9 mouse cellular contexts compared by ENCODE assay signal in the genomic region with DNA sequence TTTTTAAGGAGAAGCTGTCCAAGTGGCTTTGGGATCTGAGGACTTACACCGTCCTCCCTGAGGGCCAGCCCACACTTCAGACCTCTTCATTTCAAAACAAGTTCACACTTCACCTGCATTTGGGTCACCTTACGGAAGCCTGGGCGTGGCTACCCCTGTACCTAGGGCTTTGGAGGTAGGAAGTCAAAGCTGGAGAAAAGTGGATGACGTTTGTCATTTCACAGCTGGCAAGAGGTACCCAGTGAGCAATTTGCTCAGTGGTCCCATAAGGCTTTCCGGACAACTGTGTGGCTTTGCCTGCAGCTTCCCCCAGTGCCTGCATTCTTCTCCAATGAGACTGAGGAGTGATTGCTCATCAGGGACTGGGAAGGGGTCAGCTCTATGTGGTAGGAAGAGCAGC. TPM values are rescaled to one million over a fixed set of nuclear protein-coding genes. Genes with fewer than 3 reads are reported as not detected.
DNase-seq lines count a peak whose midpoint lies in the region; ATAC-seq and TF ChIP-seq lines count a peak whose summit lies in the region.
"Had no signal": no experiment of that assay in that cellular context is flagged by ENCODE, and none has a peak within 500 bp of the region (broad histone marks: within the 10 kb centered on the region; RNA-seq: fewer than 3 reads in every experiment).

No protein-coding gene starts in this region.

- no peaks in the 10 kb centered on the region for H3K9me3 ChIP-seq in liver, embryonic 11.5 days (ENCODE audit: control insufficient read depth, low read length)
- H3K9me3 ChIP-seq in lung, postnatal 0 days (ENCODE audit: low read length), result no peaks in the 10 kb centered on the region
- H3K9me3 ChIP-seq in stomach, postnatal 0 days (ENCODE audit: control insufficient read depth, low read length), result no peaks in the 10 kb centered on the region

- TF ChIP-seq POLR2A in heart, adult 2 months (IDR thresholded peaks at IDR 0.05; ENCODE audit: insufficient read depth, low read depth, low read length), result no peak

- peak overlapping the region; percentile 87; the same call in 1 of the 2 replicates for H3K27ac ChIP-seq in heart, adult 2 months
- no peak overlapping the region for H3K27ac ChIP-seq in liver, embryonic 11.5 days (ENCODE audit: low read depth, low read length)
- H3K27ac ChIP-seq in lung, postnatal 0 days (ENCODE audit: low read length), result peak overlapping the region; percentile 34
- no peak overlapping the region for H3K27ac ChIP-seq in stomach, postnatal 0 days (replicated peaks)

- H3K27me3 ChIP-seq in heart, adult 2 months (ENCODE audit: control insufficient read depth, insufficient read depth, low read length), result no peaks in the 10 kb centered on the region
- no peaks in the 10 kb centered on the region for H3K27me3 ChIP-seq in liver, embryonic 11.5 days (replicated peaks; ENCODE audit: control insufficient read depth, insufficient read depth, low read length)
- H3K27me3 ChIP-seq in lung, postnatal 0 days (replicated peaks; ENCODE audit: insufficient read depth, low read length), result no peaks in the 10 kb centered on the region
- no peaks in the 10 kb centered on the region for H3K27me3 ChIP-seq in stomach, postnatal 0 days (ENCODE audit: control insufficient read depth, insufficient read depth, low read length)

- TF ChIP-seq EP300 in heart, adult 2 months (IDR thresholded peaks at IDR 0.05; ENCODE audit: insufficient read depth, low read depth, low read length), result no peak
- TF ChIP-seq EP300 in lung, postnatal 0 days (IDR thresholded peaks at IDR 0.05), result no peak; the same call in 1 of the 2 replicates
- TF ChIP-seq EP300 in stomach, postnatal 0 days (optimal IDR thresholded peaks at IDR 0.05), result no peak

- TF ChIP-seq CTCF in heart, adult 2 months (IDR thresholded peaks at IDR 0.05), result no peak
- TF ChIP-seq CTCF in lung, postnatal 0 days (IDR thresholded peaks at IDR 0.05), result no peak
- TF ChIP-seq CTCF in stomach, postnatal 0 days (IDR thresholded peaks at IDR 0.05; ENCODE audit: low read depth), result no peak

- H3K9ac ChIP-seq in heart, adult 2 months (ENCODE audit: low read depth, low read length), result no peak overlapping the region
- H3K9ac ChIP-seq in liver, embryonic 11.5 days (ENCODE audit: low read depth, low read length), result no peak overlapping the region
- no peak overlapping the region for H3K9ac ChIP-seq in lung, postnatal 0 days (replicated peaks; ENCODE audit: low read depth)
- H3K9ac ChIP-seq in stomach, postnatal 0 days (ENCODE audit: low read length), result no peak overlapping the region

- DNase-seq in heart, adult 2 months, result no peak
- DNase-seq in heart, postnatal 36 days, result no peak
- no peak for DNase-seq in liver, embryonic 11.5 days (ENCODE audit: low spot score)
- DNase-seq in liver, result no peak
- peak; percentile 88 for DNase-seq in lung, postnatal 0 days (ENCODE audit: low spot score)
- DNase-seq in stomach, postnatal 0 days (ENCODE audit: low spot score), result no peak
- DNase-seq in right cerebral cortex, postnatal 25 days, result no peak
- DNase-seq in adrenal gland, adult 2 months, result no peak
- DNase-seq: right cerebral cortex, postnatal 14 days had no signal

- ATAC-seq in liver, embryonic 11.5 days (replicated peaks; ENCODE audit: low FRiP score), result no peak
- ATAC-seq in lung, postnatal 0 days, result peak; percentile 91
- ATAC-seq in stomach, postnatal 0 days (ENCODE audit: low FRiP score, low TSS enrichment), result no peak

- WGBS in heart, adult 2 months, result 62% methylated on average over 5 of the region's 5 CpGs
- WGBS in liver, embryonic 11.5 days, result 44% methylated on average over 5 of the region's 5 CpGs
- 41% methylated on average over 5 of the region's 5 CpGs for WGBS in lung, postnatal 0 days
- 40% methylated on average over 5 of the region's 5 CpGs for WGBS in stomach, postnatal 0 days

- no peaks in the 10 kb centered on the region; the same call in 1 of the 2 replicates for H3K36me3 ChIP-seq in heart, adult 2 months (ENCODE audit: control insufficient read depth, insufficient read depth, low read length)
- no peaks in the 10 kb centered on the region for H3K36me3 ChIP-seq in liver, embryonic 11.5 days (ENCODE audit: control insufficient read depth, insufficient read depth, low read length)
- H3K36me3 ChIP-seq in lung, postnatal 0 days (ENCODE audit: insufficient read depth, low read length), result no peaks in the 10 kb centered on the region
- H3K36me3 ChIP-seq in stomach, postnatal 0 days (ENCODE audit: control insufficient read depth, insufficient read depth, low read length), result no peaks in the 10 kb centered on the region

- intact Hi-C loops in heart, adult 2 months (cut with DNase I), result no loop called here
- intact Hi-C loops in heart, postnatal 36 days (cut with DNase I), result no loop called here

- peaks cover 8% of the 10 kb centered on the region for H3K4me1 ChIP-seq in heart, adult 2 months (ENCODE audit: control insufficient read depth, insufficient read depth, low read length)
- peaks cover 6% of the 10 kb centered on the region for H3K4me1 ChIP-seq in liver, embryonic 11.5 days (replicated peaks; ENCODE audit: control insufficient read depth, insufficient read depth, low read length)
- H3K4me1 ChIP-seq in lung, postnatal 0 days (ENCODE audit: insufficient read depth, low read depth, low read length), result peaks cover 12% of the 10 kb centered on the region; the same call in 1 of the 2 replicates
- H3K4me1 ChIP-seq in stomach, postnatal 0 days (replicated peaks; ENCODE audit: control insufficient read depth, insufficient read depth), result 0 out of 2 replicates have a peak, but pooled peaks cover 4% of the 10 kb centered on the region

- H3K4me3 ChIP-seq in heart, adult 2 months, result peak overlapping the region; percentile 59; the same call in 1 of the 2 replicates
- H3K4me3 ChIP-seq in liver, embryonic 11.5 days (ENCODE audit: low read depth, low read length), result no peak overlapping the region
- H3K4me3 ChIP-seq in lung, postnatal 0 days (ENCODE audit: low read depth, low read length), result no peak overlapping the region
- no peak overlapping the region for H3K4me3 ChIP-seq in stomach, postnatal 0 days (ENCODE audit: low read depth, low read length)

- peak overlapping the region; percentile 8 for H3K4me2 ChIP-seq in liver, embryonic 11.5 days
- H3K4me2 ChIP-seq in lung, postnatal 0 days (replicated peaks; ENCODE audit: low read depth, low read length), result peak overlapping the region; percentile 60
- peak overlapping the region; percentile 50 for H3K4me2 ChIP-seq in stomach, postnatal 0 days (replicated peaks; ENCODE audit: low read depth)

- no peaks in the 10 kb centered on the region for H3K79me2 ChIP-seq in heart, adult 2 months (replicated peaks; ENCODE audit: control insufficient read depth, insufficient read depth, low read length)

RNA-seq across cellular contexts. Expression of a gene that starts 46.8 kb away (rescaled TPM):
- total RNA-seq in heart, adult 2 months (2021), result 10 to 100 TPM; 22.1 to 26.4 TPM
- polyA plus RNA-seq in heart, adult 2 months (2012; rRNA removed), result 13.0 and 18.6 TPM in 2 replicates
- total RNA-seq in heart, postnatal 36 days (2021), result 10 to 100 TPM; 25.0 to 33.2 TPM
- 3.0 and 3.8 TPM in 2 replicates for polyA plus RNA-seq in liver, embryonic 11.5 days (2014; fragmentation: Nextera tagmentation; extraction: Ambion mirVana)
- 27.9 and 32.2 TPM in 2 replicates for polyA plus RNA-seq in lung, postnatal 0 days (2015; fragmentation: Nextera tagmentation; extraction: Ambion mirVana)
- 10.0 and 10.8 TPM in 2 replicates for polyA plus RNA-seq in stomach, postnatal 0 days (2015; fragmentation: Nextera tagmentation; extraction: Ambion mirVana)
- 10 to 100 TPM; 30.2 to 36.3 TPM for total RNA-seq in adrenal gland, adult 2 months (2021)
- polyA plus RNA-seq in adrenal gland, adult 2 months (2012; rRNA removed), result 3.9 and 5.5 TPM in 2 replicates

RNA-seq across cellular contexts. Expression of a gene that starts 46.9 kb away (rescaled TPM):
- total RNA-seq in heart, adult 2 months (2021), result 1 to 10 TPM; 6.5 to 7.6 TPM
- polyA plus RNA-seq in heart, adult 2 months (2012; rRNA removed), result 7.7 and 10.5 TPM in 2 replicates
- total RNA-seq in heart, postnatal 36 days (2021), result 1 to 10 TPM; 7.4 to 8.0 TPM
- polyA plus RNA-seq in liver, embryonic 11.5 days (2014; fragmentation: Nextera tagmentation; extraction: Ambion mirVana), result 4.9 and 5.0 TPM in 2 replicates
- polyA plus RNA-seq in lung, postnatal 0 days (2015; fragmentation: Nextera tagmentation; extraction: Ambion mirVana), result 7.2 and 7.8 TPM in 2 replicates
- polyA plus RNA-seq in stomach, postnatal 0 days (2015; fragmentation: Nextera tagmentation; extraction: Ambion mirVana), result 4.1 and 4.5 TPM in 2 replicates
- 1 to 10 TPM; 3.5 to 7.0 TPM for total RNA-seq in adrenal gland, adult 2 months (2021)
- polyA plus RNA-seq in adrenal gland, adult 2 months (2012; rRNA removed), result 8.6 and 10.5 TPM in 2 replicates

Comparison
In these comparisons a context has a peak if more than half of its experiments do, and no peak if none do; other contexts are left out.
1. H3K27ac ChIP-seq: peak in heart, adult 2 months (single experiment) and lung, postnatal 0 days (single experiment); none in liver, embryonic 11.5 days (single experiment) and stomach, postnatal 0 days (single experiment).
2. H3K4me2 ChIP-seq: peak in every context shown above with its lines; median percentile 60 in lung, postnatal 0 days; 50 in stomach, postnatal 0 days; 8 in liver, embryonic 11.5 days.